Mouse (Mus musculus): Measurements from ENCODE around the gene Ppp3ca.

The Ppp3ca gene

DNA sequence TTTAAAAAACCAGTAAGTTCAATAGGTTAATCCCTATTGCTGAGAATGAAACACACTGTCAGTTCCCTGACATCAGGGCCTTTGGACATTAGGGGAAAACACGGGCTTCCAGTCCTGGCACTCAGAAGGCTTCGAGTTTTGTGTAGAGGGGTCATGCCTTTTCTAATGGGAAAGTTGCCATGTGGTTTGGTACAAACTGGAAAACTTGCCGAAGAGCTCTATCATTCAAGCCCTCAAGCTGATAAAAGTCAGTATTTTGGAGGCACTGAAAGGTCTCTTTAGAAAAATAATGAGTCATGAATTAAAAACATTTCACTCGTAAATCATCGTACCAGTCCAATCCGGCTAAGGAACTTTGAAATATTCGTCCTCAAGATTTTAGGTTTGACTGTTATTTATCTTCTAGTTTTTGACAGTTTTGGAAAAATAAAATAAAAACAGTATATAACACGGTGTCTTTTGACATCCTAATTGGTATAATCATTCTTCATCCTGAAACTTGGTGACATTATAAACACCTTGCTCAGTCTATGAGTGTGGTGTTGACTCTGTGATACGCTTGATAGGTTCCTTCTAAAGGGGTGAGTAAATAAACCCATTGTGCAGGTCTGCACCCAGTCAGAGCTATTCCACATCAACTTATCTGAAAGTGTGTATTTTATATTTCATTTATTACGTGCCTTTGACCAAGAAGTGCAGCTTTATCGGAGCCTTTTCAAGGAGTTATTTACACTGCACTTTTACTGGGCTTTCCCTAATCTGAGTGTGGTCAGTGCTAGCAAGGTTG, 192.3 kb downstream of the Ppp3ca start:
- no peak for DNase-seq (ENCODE audit: low spot score in 2 of 2)

GRCm38 (mm10) chr3:136863127-136863526, 193.2 kb downstream of the Ppp3ca start:
- DNase-seq (ENCODE audit: low spot score in 2 of 2), result no peak

- DNase-seq (ENCODE audit: low spot score in 2 of 2), result no peak
These were observed 194.4 kb downstream of the Ppp3ca start for GRCm38 (mm10) chr3:136864306-136864705.

DNA sequence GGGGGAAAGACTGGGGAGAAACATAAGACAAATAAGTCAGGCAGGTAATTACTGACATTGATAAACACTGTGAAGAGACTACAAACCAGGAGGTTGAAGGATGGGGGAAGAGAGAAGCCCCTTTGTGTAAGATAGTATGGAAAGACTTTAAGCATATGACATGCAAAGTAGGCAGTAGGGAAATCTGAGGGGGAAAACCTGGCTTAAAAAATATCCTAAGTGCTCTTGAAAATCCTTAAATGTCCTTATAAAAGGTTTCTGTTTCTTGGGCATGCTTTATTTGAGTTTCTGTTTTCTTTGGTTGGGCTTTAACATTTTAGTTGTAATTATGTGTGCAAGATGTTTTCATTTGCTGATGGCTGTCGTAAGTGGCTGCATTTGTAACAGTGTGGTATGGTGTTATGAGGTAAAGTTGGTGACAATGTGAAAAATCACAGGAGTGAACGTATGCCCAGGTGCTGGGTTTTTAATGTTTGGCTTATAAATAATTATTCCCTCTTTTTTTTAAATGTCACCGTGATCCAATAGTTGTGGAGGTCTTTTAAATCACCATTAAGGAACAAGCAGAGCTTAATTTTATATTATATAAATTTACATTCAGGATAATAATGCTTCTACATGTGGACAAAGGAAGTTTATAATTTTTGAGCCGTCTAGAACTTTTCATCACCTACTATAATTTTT, 195.4 kb downstream of the Ppp3ca start:
- DNase-seq (ENCODE audit: low spot score in 2 of 2), result no peak

- DNase-seq (ENCODE audit: low spot score in 2 of 2), result no peak
These were observed 196.2 kb downstream of the Ppp3ca start for GRCm38 (mm10) chr3:136866095-136866494.

- no peak for DNase-seq (ENCODE audit: low spot score in 2 of 2)
These were observed 196.6 kb downstream of the Ppp3ca start for GRCm38 (mm10) chr3:136866571-136866970.

- DNase-seq (ENCODE audit: low spot score in 2 of 2), result no peak
These were observed 197.4 kb downstream of the Ppp3ca start for GRCm38 (mm10) chr3:136867366-136867765.

DNA sequence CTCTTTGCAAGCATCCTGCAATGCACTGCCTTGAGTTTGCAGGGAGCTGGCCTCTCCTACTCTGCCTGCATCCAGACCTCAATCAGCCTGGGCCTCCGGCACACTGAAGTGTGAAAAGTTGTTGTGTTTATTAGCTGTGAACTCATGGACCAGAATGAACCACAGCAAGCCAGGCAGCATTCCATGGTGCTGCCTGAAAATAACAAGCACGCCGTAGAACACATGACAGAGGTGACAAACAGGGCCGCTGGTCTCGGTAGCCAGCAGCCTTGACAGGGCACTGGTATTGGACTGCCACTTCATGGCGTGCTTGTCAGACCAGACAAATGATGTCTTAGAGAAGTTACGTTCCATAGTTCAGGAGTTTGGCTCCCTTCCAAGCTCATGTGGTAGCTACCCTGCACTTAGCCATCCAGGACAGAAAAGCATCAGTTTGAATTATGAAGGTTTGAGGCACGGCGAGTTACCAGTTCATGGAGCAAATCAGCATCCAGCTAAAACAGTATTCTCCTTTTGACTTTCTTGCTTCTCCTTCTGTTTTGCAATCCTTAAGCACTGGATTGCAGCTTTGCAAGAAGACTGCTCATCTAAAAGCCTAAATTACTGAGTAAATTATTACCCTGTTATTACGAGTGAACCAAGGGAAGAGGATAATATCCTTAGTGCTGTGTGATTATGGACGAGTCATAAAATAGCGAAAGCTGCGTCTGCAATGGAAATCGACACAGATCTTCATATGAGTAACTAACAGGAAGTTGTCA, 202.0 kb downstream of the Ppp3ca start:
- no peak for DNase-seq (ENCODE audit: low spot score in 2 of 2)

GRCm38 (mm10) chr3:136872533-136873095, 202.7 kb downstream of the Ppp3ca start:
- DNase-seq (ENCODE audit: low spot score in 2 of 2), result no peak

GRCm38 (mm10) chr3:136873809-136874449, 204.0 kb downstream of the Ppp3ca start:
- no peak for DNase-seq (ENCODE audit: low spot score in 2 of 2)

- no peak for DNase-seq (ENCODE audit: low spot score in 2 of 2)
These were observed 204.6 kb downstream of the Ppp3ca start for GRCm38 (mm10) chr3:136874566-136874965.

GRCm38 (mm10) chr3:136887741-136888140, 217.8 kb downstream of the Ppp3ca start:
- no peak for DNase-seq (ENCODE audit: low spot score in 2 of 2)

- DNase-seq (ENCODE audit: low spot score in 2 of 2), result no peak
These were observed 222.2 kb downstream of the Ppp3ca start for GRCm38 (mm10) chr3:136892140-136892539.

DNA sequence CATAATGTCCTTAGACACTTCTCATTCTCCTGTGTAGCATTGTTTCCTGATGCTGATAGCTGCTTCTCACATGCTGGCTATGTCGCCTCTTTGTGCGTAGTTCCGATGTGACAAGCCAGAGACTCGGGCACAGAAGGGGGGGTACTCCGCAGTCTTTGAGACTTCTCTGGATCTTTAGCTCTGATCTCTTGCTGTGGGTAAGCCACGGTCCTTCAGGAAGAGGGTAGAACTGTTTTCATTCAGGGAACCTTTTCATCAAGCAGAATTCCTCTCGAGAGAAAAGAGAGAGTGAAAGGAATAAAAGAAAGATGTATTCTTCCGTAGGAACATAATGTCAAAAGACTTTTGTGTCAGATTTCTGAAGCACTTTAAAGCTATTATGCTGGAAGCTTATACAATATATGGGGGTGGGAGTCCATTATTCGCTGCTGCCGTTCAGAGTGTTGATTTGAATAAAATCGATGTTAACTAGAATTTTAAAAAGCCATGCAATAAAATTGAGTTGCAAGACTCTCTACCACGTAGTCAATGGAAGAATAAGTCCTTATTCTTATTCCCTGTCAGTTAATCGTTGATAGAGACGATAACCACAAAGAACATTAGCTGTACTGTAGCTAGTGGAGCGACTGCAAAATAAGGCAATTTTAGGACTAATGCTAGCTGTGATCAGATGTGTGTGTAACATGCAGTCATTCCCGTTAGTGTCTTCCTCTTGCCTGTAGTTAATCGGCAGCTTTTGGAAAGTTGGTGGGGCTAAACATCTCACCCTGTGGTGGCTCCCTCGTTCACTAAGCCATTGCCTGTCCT, 223.9 kb downstream of the Ppp3ca start:
- DNase-seq (ENCODE audit: low spot score in 2 of 2), result no peak

- peak in 1 of 2 experiments; percentile 23 for DNase-seq (ENCODE audit: low spot score in 2 of 2)
These were observed 225.6 kb downstream of the Ppp3ca start for GRCm38 (mm10) chr3:136895498-136895897.

GRCm38 (mm10) chr3:136896276-136896675, 226.4 kb downstream of the Ppp3ca start:
- no peak for DNase-seq (ENCODE audit: low spot score in 2 of 2)

DNA sequence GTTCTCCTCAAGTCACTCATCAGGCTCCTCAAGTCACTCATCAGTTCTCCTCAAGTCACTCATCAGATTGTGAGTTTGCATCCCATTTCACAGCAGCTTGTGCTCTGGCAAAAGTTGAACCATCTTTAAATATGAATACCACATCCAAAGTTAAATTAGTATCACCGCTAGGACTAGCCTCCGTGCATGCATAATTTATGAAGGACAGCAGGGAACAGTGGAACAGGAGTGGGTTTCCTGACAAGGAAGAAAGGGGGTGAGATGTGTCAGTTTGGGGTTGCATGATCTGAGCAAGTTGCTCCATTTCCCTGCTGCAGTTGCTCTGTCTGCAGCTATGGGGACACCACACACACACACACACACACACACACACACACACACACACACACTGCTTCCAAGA, 229.8 kb downstream of the Ppp3ca start:
- no peak for DNase-seq (ENCODE audit: low spot score in 2 of 2)

DNA sequence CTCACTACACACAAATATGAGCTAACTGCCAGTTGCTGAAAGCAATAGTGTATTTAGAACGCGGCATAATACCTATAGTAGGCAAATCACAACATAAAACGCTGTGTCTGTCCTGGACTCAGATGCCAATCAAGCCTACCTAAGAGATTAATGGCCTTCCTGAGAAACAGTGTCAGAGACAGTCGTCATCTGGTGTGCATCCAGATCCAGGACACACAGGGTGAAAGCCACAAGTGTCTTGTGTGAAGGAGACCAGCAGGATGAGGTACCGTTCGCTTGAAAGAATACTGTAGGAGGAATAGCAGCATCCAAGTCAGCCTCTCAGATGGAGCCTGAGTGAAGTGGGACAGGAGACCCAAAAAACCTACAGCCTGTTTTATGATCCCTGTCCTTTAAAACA, 231.1 kb downstream of the Ppp3ca start:
- no peak for DNase-seq (ENCODE audit: low spot score in 2 of 2)

DNA sequence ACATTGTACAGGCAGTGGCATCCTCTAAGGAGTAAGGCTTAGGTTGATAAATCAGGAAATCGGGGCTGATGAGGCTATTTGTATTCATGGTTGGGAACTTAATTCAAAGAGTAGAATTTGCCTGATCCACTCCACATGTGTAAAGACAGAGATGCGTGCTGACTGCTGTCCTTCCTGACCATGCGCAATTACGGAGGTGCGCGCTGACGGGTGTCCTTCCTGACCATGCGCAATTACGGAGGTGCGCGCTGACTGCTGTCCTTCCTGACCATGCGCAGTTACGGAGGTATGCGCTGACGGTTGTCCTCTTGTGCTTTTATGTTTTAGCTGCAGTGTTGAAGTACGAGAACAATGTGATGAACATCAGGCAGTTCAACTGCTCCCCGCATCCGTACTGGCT, 232.9 kb downstream of the Ppp3ca start:
- DNase-seq (ENCODE audit: low spot score in 2 of 2), result no peak

DNA sequence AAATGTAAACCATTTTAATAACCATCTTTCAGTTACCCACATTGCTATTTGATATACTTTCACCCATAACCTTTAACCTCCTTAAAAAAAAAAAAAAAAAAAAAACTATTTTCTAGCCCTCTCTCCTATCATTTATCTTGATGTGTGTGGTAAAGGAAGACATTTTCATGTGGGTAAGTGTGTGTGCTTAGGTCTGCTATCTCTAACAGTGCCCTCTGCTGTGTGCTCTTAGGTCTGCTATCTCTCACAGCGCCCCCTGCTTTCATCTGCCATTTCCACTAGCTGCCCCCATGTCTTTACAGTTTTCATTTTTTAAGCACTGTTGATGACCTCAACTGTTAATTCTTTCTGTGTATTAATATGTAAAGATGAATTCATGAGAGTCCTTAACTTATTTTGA, 235.7 kb downstream of the Ppp3ca start:
- no peak for DNase-seq (ENCODE audit: low spot score in 2 of 2)

DNA sequence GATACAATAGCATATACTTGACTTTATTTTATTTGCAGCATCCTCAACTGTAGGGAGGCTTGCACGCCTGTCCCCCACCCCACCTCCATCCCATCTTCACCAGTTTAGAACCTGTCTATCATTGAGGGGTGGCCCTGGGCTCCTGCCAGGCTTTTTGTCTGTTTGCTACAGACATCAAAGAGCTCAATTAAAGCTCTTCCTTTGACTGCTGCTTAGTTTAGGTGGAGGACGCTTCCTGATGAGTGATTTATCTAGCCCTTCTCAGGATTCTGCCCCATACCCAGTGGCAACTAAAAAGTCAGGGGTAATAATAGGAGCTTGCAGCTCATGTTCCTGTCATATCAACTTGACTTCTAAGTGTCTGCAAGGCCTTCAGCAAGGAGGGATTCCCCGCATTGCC, 239.6 kb downstream of the Ppp3ca start:
- DNase-seq (ENCODE audit: low spot score in 2 of 2), result no peak

All from urinary bladder, postnatal 4 days (tissue).